Mouse (Mus musculus): Measurements from ENCODE around the gene Hyou1.
"Not testable (repeated sequence)": the region's sequence is repeated elsewhere in the genome, so short reads cannot be mapped to it uniquely, and the experiment has no call there.

Gene Hyou1

DNA sequence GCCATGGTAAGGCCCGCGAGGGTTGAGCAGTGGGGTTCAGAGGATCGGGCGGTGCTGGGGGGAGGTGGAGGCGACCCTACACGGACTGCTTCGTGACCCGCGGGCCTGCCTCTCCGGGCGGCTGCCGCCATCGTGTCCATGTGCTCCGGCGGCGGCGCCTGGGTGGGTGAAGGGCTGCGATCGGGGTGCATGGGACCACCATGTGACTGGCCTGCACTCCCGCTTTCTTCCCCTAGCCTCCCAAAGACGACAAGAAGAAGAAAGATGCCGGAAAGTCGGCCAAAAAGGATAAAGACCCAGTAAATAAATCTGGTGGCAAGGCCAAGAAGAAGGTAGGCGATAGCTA is 28.4 kb downstream of the Hyou1 start:
- no peak for DNase-seq

GRCm38 (mm10) chr9:44408693-44409092 is 29.4 kb downstream of the Hyou1 start:
- DNase-seq: not testable (repeated sequence)

DNA sequence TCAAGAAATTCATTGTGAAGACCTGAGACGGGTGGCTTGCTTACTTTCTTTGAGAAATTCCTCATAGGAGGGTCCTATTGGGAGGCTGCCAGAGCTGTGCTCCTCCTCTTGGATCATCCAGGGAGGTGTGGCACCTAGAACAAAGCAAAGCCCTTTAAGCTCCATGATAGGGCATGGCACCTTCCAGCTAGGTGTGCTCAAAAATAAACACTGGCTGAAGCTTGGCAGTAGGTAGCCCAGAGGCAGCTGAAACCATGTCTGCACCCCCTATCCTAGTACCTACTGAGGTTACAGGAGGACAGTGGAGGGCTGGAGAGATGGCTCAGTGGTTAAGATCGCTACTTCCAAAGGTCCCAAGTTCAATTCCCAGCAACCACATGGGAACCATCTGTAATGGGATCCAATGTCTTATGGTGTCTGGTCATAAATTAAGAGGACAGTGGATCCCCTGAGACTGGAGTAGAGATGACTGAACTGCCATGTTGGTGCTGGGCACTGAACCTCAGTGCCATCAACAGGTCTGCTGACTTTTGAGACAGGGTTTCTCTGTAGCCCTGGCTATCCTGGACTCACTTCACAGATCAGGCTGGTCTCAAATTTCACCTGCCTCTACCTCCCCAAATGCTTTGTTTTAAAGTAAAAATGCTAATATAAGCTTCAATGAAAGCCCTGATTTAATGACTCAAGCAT is 31.5 kb downstream of the Hyou1 start:
- no peak for DNase-seq

- DNase-seq: no peak
Observed at GRCm38 (mm10) chr9:44411601-44412130, 32.4 kb downstream of the Hyou1 start.

DNA sequence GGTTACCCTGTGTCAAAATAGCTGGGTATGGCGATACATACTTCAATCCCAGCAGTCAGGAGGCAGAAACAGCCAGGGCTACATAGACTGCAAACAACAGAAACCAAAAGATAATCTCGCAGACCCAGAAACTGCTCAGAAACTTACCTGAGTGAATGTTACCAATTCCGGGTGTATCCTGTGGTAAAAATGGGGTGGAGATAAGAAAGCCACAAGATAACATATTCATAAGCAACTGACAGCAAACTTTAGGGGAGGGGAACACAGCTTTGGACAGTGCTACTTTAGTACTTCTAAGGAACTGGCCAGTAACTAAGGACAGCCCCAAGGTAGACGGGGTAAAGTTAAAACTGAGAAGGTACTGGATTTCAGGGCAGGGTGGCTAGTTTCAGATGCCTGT is 33.0 kb downstream of the Hyou1 start:
- DNase-seq: no peak

DNA sequence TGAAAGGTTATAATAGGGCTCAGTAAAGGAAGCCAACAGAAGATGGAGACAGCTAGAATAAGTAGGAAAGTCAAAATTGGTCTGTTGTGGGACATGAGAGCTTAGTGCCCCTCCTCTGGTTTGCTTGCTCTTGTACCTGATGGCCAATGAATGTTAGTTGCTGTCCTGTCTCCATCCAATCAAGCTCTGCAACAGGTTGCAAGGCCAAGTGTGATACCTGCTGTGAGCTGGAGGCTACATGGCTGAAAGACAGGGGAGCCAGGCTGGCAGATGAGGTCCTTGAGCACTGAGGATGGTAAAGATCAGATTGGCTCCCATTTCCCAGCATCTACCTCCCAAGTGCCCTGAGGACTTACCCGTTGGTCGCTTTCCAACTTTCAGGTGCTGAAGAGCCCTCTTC is 33.5 kb downstream of the Hyou1 start:
- DNase-seq: no peak

GRCm38 (mm10) chr9:44417156-44417891 is 38.0 kb downstream of the Hyou1 start:
- DNase-seq: no peak

DNA sequence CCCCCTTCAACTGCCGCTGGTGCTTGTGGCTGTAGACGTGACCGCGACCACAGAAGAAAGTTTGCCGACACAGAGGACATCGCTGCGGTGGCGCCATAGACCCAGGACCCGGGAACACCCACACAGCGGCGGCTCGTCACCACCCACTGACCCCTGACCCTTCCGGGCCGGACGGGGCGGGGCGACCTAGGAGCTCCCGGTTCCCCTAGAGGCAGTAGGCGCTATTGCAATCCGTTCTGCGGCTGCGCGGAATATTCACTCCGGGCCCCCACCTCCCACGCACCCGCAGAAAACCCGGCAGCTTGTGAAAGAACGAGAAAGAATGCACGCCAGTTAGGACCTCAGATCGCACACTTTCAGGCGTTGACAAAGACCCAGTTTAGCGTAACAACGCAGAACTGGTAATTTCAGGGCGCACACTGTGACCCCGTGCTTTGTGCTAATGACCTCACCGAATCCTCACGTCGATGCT is 38.6 kb downstream of the Hyou1 start:
- DNase-seq: peak; percentile 96

DNA sequence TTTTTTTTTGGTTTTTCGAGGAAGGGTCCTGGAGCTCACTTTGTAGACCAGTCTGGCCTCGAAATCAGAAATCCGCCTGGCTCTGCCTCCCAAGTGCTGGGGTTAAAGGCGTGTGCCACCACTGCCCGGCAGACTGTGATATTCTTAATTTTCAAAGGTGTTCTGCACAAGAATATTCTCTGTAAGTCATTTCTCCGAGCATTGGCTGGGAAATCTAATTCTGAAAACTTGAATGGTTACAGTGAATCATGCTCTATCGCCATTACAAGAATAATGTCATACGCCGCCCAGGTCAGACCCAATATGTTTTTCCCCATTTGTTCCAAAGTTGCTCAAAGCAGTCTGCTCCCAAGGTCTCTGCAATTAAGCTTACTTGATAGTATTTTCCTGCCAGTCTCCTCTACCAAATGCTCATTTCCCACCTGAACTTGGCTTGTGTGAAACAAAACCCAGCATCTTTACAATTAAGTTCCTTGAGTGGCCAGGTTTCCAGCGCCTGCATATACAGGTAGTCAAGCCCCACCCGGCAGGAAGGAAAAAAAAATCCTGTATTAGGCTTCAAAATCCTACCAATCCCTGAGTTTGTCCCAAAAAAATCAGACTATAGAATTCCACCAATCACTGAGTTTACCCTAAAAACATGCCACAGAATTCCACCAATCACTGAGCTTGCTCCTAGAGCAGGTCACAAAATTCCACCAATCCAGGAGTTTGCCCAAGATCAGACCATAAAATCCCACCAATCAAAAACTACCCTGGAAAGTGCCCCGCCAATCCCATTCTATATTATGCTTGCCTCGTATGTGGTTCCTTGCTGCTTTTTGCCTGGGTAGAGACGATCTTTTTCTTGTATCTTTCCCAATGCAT is 39.5 kb downstream of the Hyou1 start, which contains the start of gene Ccdc84:
Gene Ccdc84 (minus strand): TSS at position 51 of the 867 bp plus-strand sequence.
- DNase-seq: no peak

- not testable (repeated sequence) for DNase-seq
Observed at GRCm38 (mm10) chr9:44419730-44420129, 40.4 kb downstream of the Hyou1 start.

- DNase-seq: no peak
Observed at GRCm38 (mm10) chr9:44420280-44420898, 41.1 kb downstream of the Hyou1 start.

DNA sequence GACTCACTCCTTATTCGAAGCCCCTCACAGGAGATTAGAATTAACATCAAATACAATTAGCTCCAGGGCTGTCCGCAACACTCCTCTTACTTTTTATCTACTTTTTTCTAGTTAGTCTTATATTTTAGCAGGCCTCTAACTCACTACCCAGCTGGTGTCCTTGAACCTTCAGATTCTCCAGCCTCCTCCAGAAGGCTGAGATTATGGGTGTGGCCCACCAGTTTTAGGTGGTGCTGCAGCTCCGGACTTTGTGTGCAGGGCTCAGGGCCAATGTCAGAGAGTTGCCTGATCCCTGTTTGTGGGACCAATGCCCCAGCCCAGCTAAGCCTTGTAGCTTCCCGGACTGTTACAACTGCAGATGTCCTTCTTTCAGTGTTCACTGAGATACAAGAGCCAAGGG is 44.3 kb downstream of the Hyou1 start:
- no peak for DNase-seq

GRCm38 (mm10) chr9:44432577-44433185 is 53.4 kb downstream of the Hyou1 start:
- DNase-seq: no peak

- no peak for DNase-seq
Observed at GRCm38 (mm10) chr9:44435747-44436146, 56.5 kb downstream of the Hyou1 start.

DNA sequence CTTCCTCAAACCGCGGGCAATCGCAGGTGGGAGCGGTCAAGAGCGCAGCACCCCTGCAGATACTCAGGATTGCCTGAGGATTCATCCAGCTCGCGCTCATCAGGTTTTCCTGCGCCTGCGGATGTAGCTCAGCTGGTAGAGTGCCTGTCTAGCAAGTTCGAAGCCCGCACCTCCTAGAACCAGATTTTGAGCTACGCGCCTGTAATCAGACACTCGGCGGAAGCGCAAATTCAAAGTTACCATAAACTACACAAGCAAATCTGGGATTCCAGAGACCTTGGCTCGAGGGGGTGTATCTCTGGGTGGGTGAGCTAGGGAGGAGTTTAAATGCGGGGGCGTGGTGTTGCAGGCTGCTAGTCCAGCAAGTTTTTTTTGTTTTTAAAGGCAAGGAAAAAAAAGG is 61.7 kb downstream of the Hyou1 start, which contains the start of gene Foxr1:
Gene Foxr1 (minus strand): TSS at position 176 of the 400 bp plus-strand sequence.
- DNase-seq: no peak

All from right cerebral cortex, postnatal 25 days (tissue).